Mouse (Mus musculus) embryo, embryonic 11 days (tissue): ENCODE results near the gene Pald1.

Experiments
- DNase-seq: peaks from one replicate; pipeline ENCODE4 v3.0.0-alpha.2; 2015

The Pald1 gene

DNA sequence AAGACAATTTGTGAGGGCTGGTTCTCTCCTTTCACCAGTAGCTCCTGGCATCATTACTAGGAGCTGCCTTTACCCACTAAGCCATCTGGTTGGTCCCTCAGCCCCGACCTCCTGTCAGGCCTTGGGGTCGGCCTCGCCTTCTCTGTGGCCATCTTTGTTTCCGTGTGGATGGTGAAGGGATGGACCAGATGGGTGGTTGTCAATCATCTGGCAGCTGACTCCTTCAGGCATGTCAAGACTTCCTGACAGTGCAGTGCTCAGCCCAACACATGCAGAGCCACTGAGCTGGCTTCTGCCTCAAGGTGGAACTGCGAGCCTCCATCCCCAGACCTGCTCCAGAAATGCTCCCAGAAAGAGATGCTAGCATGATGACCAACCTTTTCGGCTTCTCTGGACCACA is 18.9 kb downstream of the Pald1 start:
- no peak for DNase-seq

DNA sequence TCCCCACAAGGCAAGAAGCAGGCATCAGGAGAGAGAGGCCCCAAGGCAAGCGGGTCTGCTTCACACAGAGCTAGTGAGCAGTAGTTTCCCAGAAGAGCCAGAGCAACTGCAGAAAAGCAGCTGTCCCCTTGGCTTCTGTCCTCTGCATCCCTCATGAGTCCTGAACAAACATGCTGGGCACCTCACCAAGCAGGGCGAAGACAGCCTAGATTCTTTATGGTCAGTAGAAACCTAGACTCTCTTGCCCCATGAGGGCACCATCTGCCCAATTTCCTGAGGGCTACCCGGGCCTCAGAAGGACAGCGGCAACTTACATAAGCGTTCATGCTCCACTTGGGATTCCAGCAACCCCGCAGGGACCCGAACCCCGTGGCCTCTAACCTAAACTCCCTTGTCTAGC is 20.3 kb downstream of the Pald1 start:
- no peak for DNase-seq

DNA sequence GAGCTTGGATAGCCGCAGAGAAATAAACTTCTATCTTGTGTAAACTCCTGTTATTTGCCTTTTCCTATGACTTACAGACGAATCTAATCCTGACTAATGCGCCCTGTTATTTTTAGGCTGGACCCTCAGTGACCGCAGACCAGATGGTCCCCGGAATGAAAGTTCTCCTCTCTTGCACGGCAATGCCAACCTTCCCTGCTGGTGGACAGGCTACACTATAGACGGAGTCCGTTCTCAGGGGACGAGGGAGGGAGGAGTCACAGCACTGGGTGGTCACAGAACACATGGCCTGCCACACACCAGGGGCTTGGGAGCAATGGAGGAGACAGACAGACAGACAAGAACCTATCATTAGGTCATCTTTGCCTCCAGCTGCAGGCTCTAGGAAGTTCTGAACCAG is 20.8 kb downstream of the Pald1 start:
- no peak for DNase-seq

DNA sequence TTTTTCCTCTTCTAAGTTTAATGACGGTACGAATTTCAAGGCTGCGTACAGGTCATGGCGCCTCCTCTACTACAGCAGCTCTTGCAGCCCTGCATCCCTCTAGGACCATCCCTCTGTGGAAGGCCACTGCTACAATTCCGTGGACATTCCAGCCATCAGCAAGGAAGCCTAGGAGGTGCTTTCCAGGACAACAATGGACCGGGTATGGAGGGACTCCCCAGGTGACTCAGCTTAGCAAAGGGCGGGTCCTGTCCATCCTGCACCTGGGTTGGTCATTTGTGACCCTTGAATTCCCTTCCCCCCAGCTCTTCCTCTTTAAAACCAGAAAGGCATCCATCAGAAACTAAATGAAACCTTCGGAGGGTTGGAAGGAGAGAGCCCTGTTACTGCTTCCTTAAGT is 22.7 kb downstream of the Pald1 start:
- no peak for DNase-seq

DNA sequence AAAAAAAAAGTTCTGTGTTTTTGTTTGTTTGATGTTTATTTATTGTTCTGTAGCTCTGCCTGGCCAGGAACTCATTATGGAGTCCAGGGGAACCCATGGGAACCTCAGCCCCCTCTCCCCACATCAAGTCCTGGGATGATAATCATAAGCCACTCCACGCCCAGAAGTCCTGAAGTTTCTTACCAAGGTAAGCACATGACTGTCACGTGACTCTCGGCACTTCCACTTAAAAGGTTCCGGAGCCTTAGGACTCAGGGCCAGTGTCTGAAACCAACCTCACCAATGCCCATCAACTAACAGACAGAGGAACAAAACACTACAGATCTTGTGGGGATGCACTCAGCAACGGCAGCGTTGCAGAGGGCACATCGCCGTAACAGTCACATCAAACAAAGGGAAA is 23.9 kb downstream of the Pald1 start:
- no peak for DNase-seq

DNA sequence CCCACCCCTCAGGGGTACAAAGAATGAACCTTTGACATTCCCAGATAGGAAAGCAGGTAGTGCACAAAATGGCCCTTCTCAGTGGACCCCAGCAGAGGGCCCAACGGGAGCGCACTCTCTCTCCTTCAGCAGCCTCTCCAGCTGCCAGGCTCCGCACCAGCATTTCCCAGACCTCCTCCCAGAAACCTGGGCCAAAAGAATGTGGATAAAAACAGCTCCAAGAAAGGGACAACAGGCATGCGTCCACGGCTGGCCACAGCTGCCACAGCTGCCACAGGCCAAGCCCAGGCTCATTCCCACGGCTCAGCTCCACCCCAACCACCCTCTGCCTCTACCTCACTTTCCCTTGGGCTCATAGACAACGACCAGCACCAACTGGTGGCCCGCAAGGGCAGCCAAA is 25.7 kb downstream of the Pald1 start:
- DNase-seq = no peak

DNA sequence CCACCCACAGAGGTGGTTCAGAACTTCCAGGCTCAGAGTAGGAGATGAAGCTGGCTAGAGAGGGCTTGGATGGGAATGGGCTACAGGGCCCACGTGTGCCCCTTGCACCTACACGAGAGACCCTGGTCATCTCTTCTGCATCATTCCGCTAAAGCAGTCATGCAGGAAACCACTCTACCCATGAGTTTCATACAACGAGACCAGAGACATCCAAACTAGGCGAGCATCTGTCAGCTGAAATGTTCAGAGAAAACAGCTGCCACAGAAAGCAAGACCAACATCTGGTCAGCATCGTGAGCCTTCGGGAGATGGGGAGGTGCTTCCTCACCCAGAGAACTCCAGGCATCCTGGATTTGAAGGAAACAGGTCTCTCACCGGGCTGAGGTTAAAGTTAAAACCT is 26.8 kb downstream of the Pald1 start:
- DNase-seq = no peak

DNA sequence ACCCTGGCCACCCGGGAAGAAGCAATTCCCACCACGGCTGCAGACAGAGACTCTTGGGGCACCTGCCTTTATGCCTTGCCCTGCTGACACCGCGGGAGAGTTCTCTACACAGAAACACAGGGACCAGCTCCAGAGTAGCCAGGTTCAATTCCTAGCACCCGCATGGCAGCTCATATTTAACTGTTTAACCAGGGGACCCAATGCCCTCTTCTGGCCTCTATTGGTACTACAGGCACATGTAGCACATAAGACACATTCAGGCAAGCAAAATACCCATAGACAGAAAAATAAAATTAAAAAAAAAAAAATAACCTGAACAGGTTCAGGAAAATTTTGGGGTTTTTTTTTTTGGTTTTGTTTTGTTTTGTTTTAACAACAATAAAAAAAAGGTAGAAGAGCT is 27.2 kb downstream of the Pald1 start:
- DNase-seq = no peak

DNA sequence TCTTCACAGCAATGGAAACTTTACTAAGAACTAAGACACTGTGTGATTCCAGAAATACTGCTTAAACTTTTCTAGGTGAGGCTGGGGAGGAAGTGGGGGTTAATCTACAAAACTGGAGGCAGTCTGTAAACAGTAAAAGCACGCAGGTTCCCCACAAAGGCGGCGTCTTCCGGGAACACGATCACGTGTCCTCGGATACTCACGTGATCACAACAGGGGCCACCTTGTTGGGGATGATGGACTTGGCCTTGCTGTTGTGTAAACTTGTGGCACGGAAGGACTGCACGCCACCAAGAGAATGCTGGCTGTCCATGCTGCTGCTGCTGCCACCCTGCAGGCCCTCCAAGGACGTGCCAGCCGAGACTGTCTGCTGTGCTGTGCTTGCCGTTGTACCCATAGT is 27.7 kb downstream of the Pald1 start:
- DNase-seq = no peak

DNA sequence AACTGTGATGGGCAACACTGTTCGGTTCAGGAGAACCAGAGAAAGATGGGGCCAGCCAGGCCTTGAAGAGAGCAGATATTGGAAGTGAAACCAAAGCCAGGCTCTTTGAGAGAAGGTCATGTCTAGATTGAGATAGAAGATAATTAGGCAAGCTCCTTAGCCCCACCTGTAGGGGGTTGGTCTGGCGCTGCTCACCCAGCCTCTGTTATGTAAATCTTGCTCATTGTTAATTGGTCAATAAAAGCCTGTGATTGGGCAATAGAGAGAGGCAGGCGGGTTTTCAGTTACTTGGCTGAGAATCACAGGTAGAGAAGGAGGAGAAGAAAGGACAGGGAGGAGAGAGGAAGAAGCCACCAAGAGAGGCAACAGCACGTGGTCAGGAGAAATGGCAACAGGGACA is 32.1 kb downstream of the Pald1 start:
- no peak for DNase-seq

DNA sequence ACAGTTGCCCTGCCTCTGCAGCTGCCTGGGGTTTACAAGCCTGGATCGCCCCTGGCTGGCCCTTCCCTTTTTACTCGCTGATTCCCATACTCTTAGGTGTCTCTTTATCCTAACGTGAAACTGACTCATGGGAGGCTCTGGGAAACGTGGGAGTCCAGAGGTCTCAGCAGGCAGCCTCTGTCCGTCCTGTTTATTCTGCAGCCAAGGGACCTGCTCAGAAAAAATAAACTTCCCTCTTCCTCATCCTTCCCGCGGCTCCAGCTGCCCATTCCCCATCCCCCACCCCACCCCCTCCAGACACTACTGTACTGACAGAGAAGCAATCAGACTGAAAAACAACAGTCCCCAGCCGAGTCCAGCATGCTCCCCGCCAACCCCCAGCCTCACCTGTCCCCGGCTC is 37.0 kb downstream of the Pald1 start:
- no peak for DNase-seq

DNA sequence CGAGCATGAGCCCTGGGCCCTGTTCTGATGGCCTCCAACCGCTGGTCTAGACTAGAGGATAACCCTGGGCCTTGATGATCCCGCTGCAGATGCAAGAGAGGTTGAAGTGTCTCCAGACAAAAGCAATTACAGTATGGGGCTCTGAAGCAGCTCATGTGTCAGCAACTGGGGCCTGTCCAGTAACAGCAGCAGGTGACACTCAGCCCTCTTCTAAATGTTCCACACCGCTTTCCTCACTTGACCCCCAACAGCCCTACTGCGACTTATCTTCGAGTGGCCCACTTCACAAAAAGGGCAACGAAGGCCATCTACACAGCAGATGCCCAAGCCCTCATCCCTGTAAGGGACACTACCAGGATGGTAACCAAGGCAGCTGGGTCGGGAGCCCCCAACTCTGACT is 38.2 kb downstream of the Pald1 start:
- DNase-seq = no peak

DNA sequence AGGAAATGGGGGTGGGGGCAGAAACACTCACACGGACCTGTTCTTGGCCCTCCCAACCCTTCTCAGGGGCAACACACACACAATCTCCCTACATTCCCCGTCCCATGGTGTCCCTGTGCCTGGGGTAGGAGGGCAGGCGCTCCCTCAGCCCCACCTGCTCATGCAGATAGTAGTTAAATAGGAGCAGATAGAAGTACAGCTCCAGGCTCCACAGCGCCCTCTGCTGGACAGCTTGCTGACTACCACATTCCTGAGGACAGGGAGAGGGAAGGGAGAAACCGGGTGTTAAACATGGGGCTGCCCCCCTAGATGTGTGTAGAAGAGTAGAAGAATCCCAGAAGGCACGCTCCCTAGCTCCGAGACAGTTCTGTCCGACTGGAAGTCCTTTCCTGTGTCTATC is 39.4 kb downstream of the Pald1 start:
- DNase-seq = peak; percentile 69

DNA sequence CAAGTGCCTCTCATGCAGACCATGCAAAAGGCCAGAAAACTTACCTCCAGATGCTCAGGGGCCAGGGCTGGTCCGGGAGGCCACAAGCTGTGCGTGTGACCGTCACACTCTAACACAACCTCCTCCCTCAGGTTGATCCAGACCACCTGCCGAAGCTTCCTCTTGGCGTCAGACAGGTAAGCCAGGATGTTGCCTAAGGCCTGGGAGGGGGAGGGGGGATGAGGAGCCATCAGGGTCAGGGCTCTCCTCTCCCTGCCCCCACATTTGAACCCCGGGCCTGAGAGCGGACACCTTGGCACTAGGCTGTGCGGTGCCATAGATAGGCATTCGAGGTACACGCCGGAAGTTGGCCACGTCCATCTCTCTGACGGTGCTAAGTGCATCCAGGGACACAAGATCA is 40.6 kb downstream of the Pald1 start:
- DNase-seq = no peak

DNA sequence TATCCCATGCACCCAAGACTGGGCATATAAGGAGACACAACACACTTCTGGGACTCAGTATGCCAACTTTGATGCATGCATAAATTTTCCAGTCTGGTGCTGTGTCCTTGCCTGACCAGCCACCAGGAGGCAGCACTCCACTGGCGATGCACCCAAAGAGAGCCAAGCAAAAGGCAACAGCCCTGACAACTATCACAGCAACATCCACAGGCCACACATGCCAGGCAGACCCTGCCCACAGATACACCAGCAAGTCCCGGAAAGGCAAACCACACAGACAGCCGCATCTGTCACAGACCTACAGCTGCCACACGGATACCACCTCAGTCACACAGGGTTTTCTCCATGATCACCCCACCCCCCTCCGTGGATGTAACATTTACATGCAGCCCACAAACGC is 41.8 kb downstream of the Pald1 start:
- DNase-seq = peak; percentile 70

DNA sequence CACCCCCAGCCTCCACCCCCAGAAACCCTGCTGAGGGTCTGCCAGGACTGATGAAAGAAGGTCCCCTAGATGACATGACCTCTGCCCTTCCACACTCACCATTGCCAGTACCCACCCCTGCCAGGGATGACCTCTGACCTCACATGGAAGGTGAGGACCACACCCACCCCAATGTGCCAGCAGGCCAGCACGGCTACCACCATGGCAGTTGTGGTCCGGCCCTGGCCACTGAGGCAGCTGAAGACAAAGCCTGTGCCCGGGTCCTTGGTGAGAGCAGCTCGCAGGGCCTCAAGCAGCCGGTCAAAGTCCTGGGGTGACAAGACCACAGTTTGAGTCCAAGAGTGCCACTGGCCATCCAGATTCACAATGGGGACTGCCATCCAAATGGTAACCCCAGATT is 42.3 kb downstream of the Pald1 start:
- no peak for DNase-seq

DNA sequence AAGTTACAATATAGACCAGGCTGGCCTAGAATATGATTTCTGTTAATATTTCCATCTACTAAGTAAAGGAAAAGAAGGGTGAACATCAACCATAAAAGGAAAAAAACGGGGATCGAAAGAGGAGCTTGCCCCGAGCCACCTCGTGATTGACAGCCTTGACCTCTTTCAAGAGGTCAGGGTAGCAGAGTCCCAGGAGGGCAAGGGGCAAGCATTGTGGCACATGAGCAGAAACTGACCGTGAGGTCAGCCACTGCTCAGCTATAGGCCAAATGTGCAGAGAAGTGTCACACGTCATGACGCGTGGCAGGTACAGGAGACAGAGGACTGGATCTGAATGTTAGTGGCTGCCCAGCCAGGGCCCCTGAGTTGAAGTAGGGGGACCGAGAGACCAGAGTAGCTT is 43.1 kb downstream of the Pald1 start:
- DNase-seq = no peak

DNA sequence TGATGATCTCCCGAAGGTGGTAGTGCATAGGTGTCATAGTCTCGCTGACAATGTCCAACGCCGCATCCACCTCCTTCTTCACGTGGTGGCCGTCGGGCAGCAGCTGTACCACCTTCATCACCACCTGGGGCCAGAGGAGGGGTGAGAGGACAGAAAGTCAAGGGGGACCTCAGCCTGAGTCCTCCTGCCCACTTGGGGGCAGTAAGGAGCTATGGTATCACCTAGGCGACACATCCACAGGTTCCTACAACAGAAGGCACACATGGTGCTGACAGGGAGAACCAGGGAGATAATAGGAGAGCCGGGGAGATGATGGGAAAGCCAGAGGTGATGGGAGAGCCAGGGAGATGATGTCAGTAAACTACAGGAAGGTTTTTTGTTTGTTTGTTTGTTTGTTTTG is 44.1 kb downstream of the Pald1 start:
- no peak for DNase-seq

DNA sequence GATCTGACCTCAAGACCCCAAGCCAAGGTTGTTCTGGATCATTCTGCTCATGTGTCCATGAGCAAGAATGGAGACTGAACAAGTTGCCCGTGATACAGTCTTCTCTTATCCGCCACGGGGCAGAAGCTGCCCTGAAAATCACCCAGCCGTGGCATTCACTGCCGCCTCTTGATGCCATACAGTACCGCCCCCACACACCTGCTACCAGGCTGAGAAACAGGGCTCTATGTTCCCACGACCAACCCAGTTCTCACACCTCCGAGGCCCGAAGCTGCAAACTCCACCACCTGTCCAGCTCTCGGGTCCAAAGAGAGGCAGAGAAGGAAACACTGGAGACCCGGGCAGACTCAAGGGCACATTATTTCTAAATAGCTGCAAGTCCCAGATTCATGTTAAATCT is 45.7 kb downstream of the Pald1 start:
- no peak for DNase-seq

DNA sequence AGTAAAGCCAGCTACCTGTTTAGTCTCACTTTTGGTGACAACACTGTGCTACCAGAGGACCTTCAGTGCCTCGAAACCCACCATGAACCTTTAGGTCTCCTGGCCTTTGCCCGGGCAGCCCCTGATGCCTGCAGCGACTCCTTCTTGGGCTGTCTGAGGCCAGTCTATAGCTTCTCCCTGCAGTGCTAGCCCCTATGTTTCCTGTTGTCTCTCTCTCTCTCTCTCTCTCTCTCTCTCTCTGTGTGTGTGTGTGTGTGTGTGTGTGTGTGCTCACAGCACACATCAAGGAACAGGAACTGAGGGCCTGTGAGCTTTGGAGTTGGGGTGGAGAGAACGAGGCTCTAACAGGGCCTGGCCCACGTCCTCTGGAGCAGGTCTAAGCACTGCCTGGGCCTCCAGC is 46.7 kb downstream of the Pald1 start:
- no peak for DNase-seq

DNA sequence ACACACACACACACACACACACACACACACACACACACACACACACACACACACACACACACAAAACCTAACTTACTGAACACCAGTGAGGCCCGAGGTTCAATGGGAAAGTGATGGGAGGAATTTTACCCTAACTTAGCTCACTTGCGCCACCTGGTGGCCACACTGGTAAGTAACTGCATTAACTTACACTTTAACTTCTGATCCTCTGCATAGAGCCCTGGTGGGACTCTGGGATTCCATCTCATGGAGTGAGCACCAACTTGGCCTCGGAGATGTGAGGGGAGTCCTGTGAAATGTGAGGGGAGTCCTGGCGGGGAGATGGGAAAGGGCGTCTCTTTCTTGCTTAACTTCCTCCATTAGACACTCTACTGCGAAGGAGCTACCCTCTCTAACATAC is 47.2 kb downstream of the Pald1 start:
- peak; percentile 93 for DNase-seq

DNA sequence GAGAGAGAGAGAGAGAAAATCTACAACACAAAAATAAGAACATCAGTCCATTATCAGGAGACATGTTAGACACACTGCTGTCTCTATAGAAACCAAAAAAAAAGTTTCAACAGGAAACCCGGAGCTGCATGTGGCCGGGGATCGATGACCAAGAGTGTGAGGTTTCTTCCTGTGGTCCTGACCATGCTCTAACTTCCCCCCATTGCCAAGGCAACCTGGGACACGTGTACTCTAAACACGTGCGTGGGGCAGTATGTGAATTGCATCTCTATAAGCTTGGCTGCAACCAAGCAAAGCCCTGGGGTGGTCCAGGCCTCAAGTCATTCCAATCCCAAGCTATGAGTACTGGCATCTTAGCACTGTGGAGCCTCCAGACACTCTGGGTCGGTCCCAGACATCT is 48.8 kb downstream of the Pald1 start:
- DNase-seq = no peak

DNA sequence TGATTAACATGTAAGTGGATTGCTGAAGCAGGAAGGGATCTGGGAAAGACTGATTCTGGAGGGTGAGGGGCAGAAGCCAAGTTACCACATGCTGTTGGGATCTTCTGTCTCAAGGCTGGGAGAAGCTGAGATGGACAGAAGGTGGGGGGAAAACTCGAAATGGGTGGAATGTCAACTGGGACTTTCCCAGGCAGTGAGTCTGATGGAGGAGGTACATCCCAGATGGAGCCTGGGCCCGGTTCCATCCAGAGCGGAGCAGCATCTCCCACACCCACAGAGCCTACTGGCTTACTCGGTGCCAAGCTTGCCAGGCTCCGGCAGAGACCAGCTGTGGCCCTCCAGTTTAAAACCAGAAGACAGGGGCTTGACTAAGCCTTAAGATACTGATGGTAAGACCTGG is 52.3 kb downstream of the Pald1 start:
- no peak for DNase-seq

DNA sequence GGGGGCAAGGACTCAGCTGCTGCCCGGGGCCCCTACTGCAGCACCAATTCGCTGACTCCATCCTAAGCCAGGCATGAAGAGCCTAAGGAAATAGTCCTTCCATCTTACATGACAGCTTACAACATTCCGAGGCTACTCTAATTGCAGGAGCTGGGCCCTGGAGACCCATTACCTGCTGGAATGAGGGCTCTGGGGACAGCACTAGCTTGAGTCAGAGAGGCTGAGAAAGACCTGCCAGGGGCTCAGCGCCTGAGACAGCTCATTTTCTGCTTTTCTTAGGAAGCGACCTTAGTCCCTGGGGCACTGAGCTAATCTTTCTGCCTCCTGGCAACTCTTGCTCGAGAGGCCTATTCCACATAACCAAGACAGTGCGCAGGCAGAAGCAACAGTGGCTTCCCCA is 54.4 kb downstream of the Pald1 start:
- DNase-seq = no peak

DNA sequence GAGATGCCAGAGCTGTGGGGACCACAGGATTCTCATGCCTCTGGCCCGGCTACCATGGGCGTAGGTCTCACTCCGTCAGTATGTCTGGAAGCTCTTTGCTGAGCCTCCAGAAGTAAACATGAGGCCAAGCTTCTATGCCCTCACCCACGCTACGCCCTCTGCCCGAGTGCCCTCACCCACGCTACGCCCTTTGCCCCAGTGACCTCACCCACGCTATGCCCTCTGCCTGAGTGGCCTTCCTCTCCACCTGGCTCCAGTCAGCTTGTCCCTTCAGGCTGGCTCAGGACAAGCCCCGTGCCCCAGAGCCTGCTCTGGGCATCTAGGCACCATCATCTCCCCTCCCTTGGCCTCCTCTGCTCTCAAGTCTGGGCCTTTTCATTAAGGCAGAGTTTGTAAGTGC is 55.8 kb downstream of the Pald1 start:
- no peak for DNase-seq

DNA sequence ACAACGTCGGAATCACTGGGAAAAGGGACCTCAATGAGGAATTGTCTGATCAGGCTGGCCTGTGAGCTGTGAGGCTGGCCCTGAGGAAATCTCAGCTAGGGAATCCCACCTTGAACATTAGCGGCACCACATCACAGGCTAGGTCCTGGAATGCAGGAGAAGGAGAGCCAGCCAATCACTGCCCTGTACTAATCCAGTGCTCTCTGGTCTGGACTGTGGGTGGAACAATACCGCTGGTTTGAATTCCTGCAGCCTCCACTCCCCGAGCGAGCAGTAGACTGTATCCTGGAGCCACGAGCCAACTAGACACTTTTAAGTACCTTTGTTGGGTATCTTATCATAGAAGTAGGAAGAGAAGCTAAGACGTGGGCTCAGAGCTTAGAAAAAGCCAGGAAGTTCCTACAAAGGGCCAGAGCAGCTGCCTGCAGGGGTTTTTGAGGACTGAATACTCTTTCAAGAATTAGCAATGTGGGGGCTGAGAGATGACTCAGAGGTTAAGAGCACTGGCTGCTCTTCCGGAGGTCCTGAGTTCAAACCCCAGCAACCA is 57.5 kb downstream of the Pald1 start:
- no peak for DNase-seq
